Mouse (Mus musculus) cerebellum, adult 9-10 months (tissue): Measurements from ENCODE around the gene Sult2b1.

ENCODE experiments used
- DNase-seq: peaks from one replicate; pipeline ENCODE4 v3.0.0; 2022

The Sult2b1 gene

GRCm38 (mm10) chr7:45767500-45767899, 17.0 kb downstream of the Sult2b1 start:
- DNase-seq, result no peak

GRCm38 (mm10) chr7:45766764-45767163, 17.7 kb downstream of the Sult2b1 start:
- DNase-seq, result no peak

- no peak for DNase-seq
These were observed 18.5 kb downstream of the Sult2b1 start for GRCm38 (mm10) chr7:45765995-45766394.

GRCm38 (mm10) chr7:45760151-45760550, 24.3 kb downstream of the Sult2b1 start:
- no peak for DNase-seq

- no peak for DNase-seq
These were observed 25.1 kb downstream of the Sult2b1 start for GRCm38 (mm10) chr7:45759400-45759799.

GRCm38 (mm10) chr7:45755703-45756102, 28.8 kb downstream of the Sult2b1 start:
- no peak for DNase-seq

GRCm38 (mm10) chr7:45750162-45750561, 34.3 kb downstream of the Sult2b1 start:
- no peak for DNase-seq

GRCm38 (mm10) chr7:45749401-45749800, 35.1 kb downstream of the Sult2b1 start:
- DNase-seq, result no peak

GRCm38 (mm10) chr7:45748110-45748509, 36.4 kb downstream of the Sult2b1 start:
- no peak for DNase-seq

- no peak for DNase-seq
These were observed 37.0 kb downstream of the Sult2b1 start for GRCm38 (mm10) chr7:45747450-45747849.

GRCm38 (mm10) chr7:45746518-45746917, 38.0 kb downstream of the Sult2b1 start:
- no peak for DNase-seq

- peak; percentile 82 for DNase-seq
These were observed 40.1 kb downstream of the Sult2b1 start for GRCm38 (mm10) chr7:45744387-45744786.

GRCm38 (mm10) chr7:45742338-45742737, 42.1 kb downstream of the Sult2b1 start:
- DNase-seq, result peak; percentile 28

- DNase-seq, result no peak
These were observed 42.7 kb downstream of the Sult2b1 start for GRCm38 (mm10) chr7:45741777-45742176.

- DNase-seq, result no peak
These were observed 43.2 kb downstream of the Sult2b1 start for GRCm38 (mm10) chr7:45741308-45741707.

- DNase-seq, result no peak
These were observed 44.6 kb downstream of the Sult2b1 start for GRCm38 (mm10) chr7:45739820-45740219.

GRCm38 (mm10) chr7:45739162-45739763, 45.2 kb downstream of the Sult2b1 start:
- peak; percentile 84 for DNase-seq

- DNase-seq, result no peak
These were observed 51.0 kb downstream of the Sult2b1 start for GRCm38 (mm10) chr7:45733477-45733876.

GRCm38 (mm10) chr7:45730727-45731431, 53.6 kb downstream of the Sult2b1 start:
- DNase-seq, result no peak

- DNase-seq, result no peak
These were observed 56.8 kb downstream of the Sult2b1 start for GRCm38 (mm10) chr7:45727625-45728024.

GRCm38 (mm10) chr7:45726419-45726818, 58.0 kb downstream of the Sult2b1 start:
- no peak for DNase-seq

- no peak for DNase-seq
These were observed 58.8 kb downstream of the Sult2b1 start, which contains the start of gene Spaca4 for GRCm38 (mm10) chr7:45725713-45726112. Gene Spaca4, minus strand, starts transcription at chr7:45725813.

- no peak for DNase-seq
These were observed 59.3 kb downstream of the Sult2b1 start for GRCm38 (mm10) chr7:45725151-45725550.

- DNase-seq, result peak; percentile 24
These were observed 60.7 kb downstream of the Sult2b1 start for GRCm38 (mm10) chr7:45723781-45724180.

GRCm38 (mm10) chr7:45723301-45723700, 61.2 kb downstream of the Sult2b1 start:
- DNase-seq, result peak; percentile 23
